Mouse (Mus musculus) CH12.LX (cell line): ENCODE data around the gene Shisa2. TPM values are rescaled to one million over a fixed set of nuclear protein-coding genes. Genes with fewer than 3 reads are reported as not detected.
A peak's percentile ranks its signal among the peaks of the same experiment; 100 is the strongest.

Experiments
- DNase-seq: peaks from one replicate; pipeline ENCODE4 v3.0.0-alpha.2; 2013; ENCODE audit errors: extremely low read depth
- H3K27ac ChIP-seq: 2 replicates; pipeline ENCODE4 v1.5.1; 2012; ENCODE audit warnings: low read depth, mild to moderate bottlenecking, control low read depth, moderate library complexity; ENCODE audit not compliant: insufficient read depth
- H3K27me3 ChIP-seq: replicated peaks from 2 replicates; pipeline ENCODE3; 2012; ENCODE audit warnings: inconsistent platforms
- H3K36me3 ChIP-seq, 2 experiments: replicated peaks in 1 of 2; 2 replicates each; pipeline versions ENCODE3 to v1.6.1; 2012; ENCODE audit warnings: inconsistent platforms in 1 of 2, low read length in 1 of 2, mild to moderate bottlenecking in 1 of 2, mixed read lengths in 1 of 2, moderate library complexity in 1 of 2; ENCODE audit not compliant: control insufficient read depth in 1 of 2, insufficient read depth in 1 of 2
- H3K4me1 ChIP-seq, 2 experiments: 2 replicates each; pipeline ENCODE4 v1.6.1; 2012; ENCODE audit warnings: inconsistent platforms in 1 of 2, moderate library complexity in 1 of 2; ENCODE audit not compliant: insufficient read depth in 2 of 2, control insufficient read depth in 1 of 2
- H3K4me2 ChIP-seq: 2 replicates; pipeline ENCODE4 v1.6.1; 2012; ENCODE audit warnings: low read depth, mild to moderate bottlenecking, control low read depth; ENCODE audit not compliant: poor library complexity, insufficient read depth, severe bottlenecking
- H3K4me3 ChIP-seq, 3 experiments: fragments of 150-350 bp in 1 of 3; sonication (generic) in 1 of 3; replicated peaks in 1 of 3; 2 replicates each; pipeline versions ENCODE3 to v1.5.1; 2011 to 2012; ENCODE audit warnings: low read depth in 2 of 3, low read length in 2 of 3, mild to moderate bottlenecking in 2 of 3, moderate library complexity in 2 of 3, control low read depth in 1 of 3, improper control_type of control experiment in 1 of 3, inconsistent platforms in 1 of 3, mixed read lengths in 1 of 3; ENCODE audit not compliant: poor library complexity in 1 of 3
- H3K79me2 ChIP-seq: replicated peaks from 2 replicates; pipeline ENCODE4 v1.6.1; 2012; ENCODE audit warnings: mild to moderate bottlenecking, moderate library complexity; ENCODE audit not compliant: control insufficient read depth, poor library complexity, insufficient read depth, severe bottlenecking; ENCODE audit errors: extremely low read depth
- H3K9ac ChIP-seq: 2 replicates; pipeline ENCODE4 v1.6.1; 2012; ENCODE audit warnings: low read depth, mild to moderate bottlenecking, control low read depth, moderate library complexity; ENCODE audit not compliant: insufficient read depth
- H3K9me3 ChIP-seq: replicated peaks from 2 replicates; pipeline ENCODE3; 2012; ENCODE audit warnings: low read length, inconsistent platforms, mixed read lengths
- E2F4 ChIP-seq: IDR thresholded peaks from 2 replicates; pipeline ENCODE4 v1.6.1; 2011; ENCODE audit warnings: low read depth, low read length, improper control_type of control experiment; ENCODE audit not compliant: insufficient replicate concordance
- ELF1 ChIP-seq: IDR thresholded peaks from 2 replicates; pipeline ENCODE4 v1.6.1; 2014; ENCODE audit warnings: low read depth, mild to moderate bottlenecking, inconsistent platforms, low read length, improper control_type of control experiment
- EP300 ChIP-seq: IDR thresholded peaks from 2 replicates; pipeline ENCODE4 v1.6.1; 2011; ENCODE audit warnings: low read length, improper control_type of control experiment
- GABPA ChIP-seq: IDR thresholded peaks from 2 replicates; pipeline ENCODE4 v1.6.1; 2012; ENCODE audit warnings: low read depth, low read length, improper control_type of control experiment, inconsistent platforms; ENCODE audit not compliant: insufficient replicate concordance
- HCFC1 ChIP-seq: IDR thresholded peaks from 2 replicates; pipeline ENCODE4 v1.6.1; 2012; ENCODE audit warnings: low read depth, mild to moderate bottlenecking, inconsistent platforms, low read length, improper control_type of control experiment
- JUN ChIP-seq: IDR thresholded peaks from 2 replicates; pipeline ENCODE4 v1.6.1; 2011; ENCODE audit warnings: low read depth, mild to moderate bottlenecking, low read length, improper control_type of control experiment, moderate library complexity; ENCODE audit not compliant: insufficient read depth
- JUND ChIP-seq: conservative IDR thresholded peaks from 2 replicates; pipeline ENCODE4 v1.6.1; 2011; ENCODE audit warnings: low read depth, low read length, improper control_type of control experiment
- KAT2A ChIP-seq: IDR thresholded peaks from 2 replicates; pipeline ENCODE4 v1.6.1; 2012; ENCODE audit warnings: low read length, improper control_type of control experiment, inconsistent platforms; ENCODE audit not compliant: insufficient replicate concordance
- MAFK ChIP-seq: IDR thresholded peaks from 2 replicates; pipeline ENCODE4 v1.6.1; 2011; ENCODE audit warnings: low read length, improper control_type of control experiment; ENCODE audit not compliant: insufficient replicate concordance
- MAX ChIP-seq: IDR thresholded peaks from 2 replicates; pipeline ENCODE4 v1.6.1; 2011; ENCODE audit warnings: low read length, improper control_type of control experiment
- MAZ ChIP-seq: IDR thresholded peaks from 2 replicates; pipeline ENCODE4 v1.6.1; 2012; ENCODE audit warnings: low read depth, mild to moderate bottlenecking, inconsistent platforms, low read length, improper control_type of control experiment, moderate library complexity
- MEF2A ChIP-seq: IDR thresholded peaks from 2 replicates; pipeline ENCODE4 v1.6.1; 2014; ENCODE audit warnings: low read depth, mild to moderate bottlenecking, inconsistent platforms, low read length, improper control_type of control experiment, borderline replicate concordance
- PAX5 ChIP-seq: IDR thresholded peaks from 2 replicates; pipeline ENCODE4 v1.6.1; 2012; ENCODE audit warnings: low read length, inconsistent platforms, mixed read lengths
- POLR2A ChIP-seq: IDR thresholded peaks from 2 replicates; pipeline ENCODE4 v1.6.1; 2011; ENCODE audit warnings: low read depth, mild to moderate bottlenecking, improper control_type of control experiment, low read length
- RCOR1 ChIP-seq: conservative IDR thresholded peaks from 2 replicates; pipeline ENCODE4 v1.6.1; 2012; ENCODE audit warnings: low read depth, mild to moderate bottlenecking, inconsistent platforms, low read length, improper control_type of control experiment
- SMC3 ChIP-seq: IDR thresholded peaks from 2 replicates; pipeline ENCODE4 v1.6.1; 2011; ENCODE audit warnings: low read depth, low read length, improper control_type of control experiment
- ZC3H11A ChIP-seq: IDR thresholded peaks from 2 replicates; pipeline ENCODE4 v1.6.1; 2012; ENCODE audit warnings: low read depth, mild to moderate bottlenecking, inconsistent platforms, low read length, improper control_type of control experiment
- ZMIZ1 ChIP-seq: IDR thresholded peaks from 2 replicates; pipeline ENCODE4 v1.6.1; 2012; ENCODE audit warnings: low read depth, mild to moderate bottlenecking, inconsistent platforms, low read length, improper control_type of control experiment
- ZNF384 ChIP-seq: IDR thresholded peaks from 2 replicates; pipeline ENCODE4 v1.6.1; 2012; ENCODE audit warnings: low read depth, low read length, improper control_type of control experiment, inconsistent platforms
- dilution Hi-C: fragments of 300-500 bp; cut with MboI; formaldehyde crosslinking; loops from 2 replicates; pipeline ENCODE4 v1.14.3; 2020; ENCODE audit warnings: low sequenced_read_pairs; ENCODE audit not compliant: extremely low pct_unique_long_range_greater_than_20kb, extremely low pct_ligation_motif_present
- in situ Hi-C: fragments of 300-500 bp; cut with MboI; formaldehyde crosslinking; loops from 3 replicates; pipeline ENCODE4 v1.14.3; 2019; ENCODE audit warnings: low sequenced_read_pairs, low pct_ligation_motif_present, low pct_unique_long_range_greater_than_20kb, mixed read lengths
- polyA plus RNA-seq: library from polyadenylated mRNA; unstranded; fragments of >175 nt; gene quantifications from 2 replicates; pipeline ENCODE4 v1.2.1, GENCODE M21; 2012; ENCODE audit warnings: low read depth; ENCODE audit not compliant: insufficient read length
- total RNA-seq, 2 experiments: library from RNA; depleted of rRNA; stranded (reverse); fragments of 300-350 nt in 1 of 2; fragments of >200 nt in 1 of 2; gene quantifications; 2 replicates each; pipeline ENCODE4 v1.2.3; 2012 to 2014

Gene Shisa2
- total and polyA plus RNA-seq, 3 experiments: 0.08 to 0.36 (median 0.21) TPM

GRCm38 (mm10) chr14:59597398-59598259, 27.5 kb upstream of the Shisa2 start, which contains the start of gene Cdadc1 (continued):
- TF ChIP-seq ZC3H11A (no peak), JUND (no peak; the same call in 1 of the 2 replicates), POLR2A (peak; percentile 72), ZNF384 (no peak; the same call in 1 of the 2 replicates), MEF2A (peak; percentile 46; the same call in 1 of the 2 replicates), GABPA (peak; percentile 70), KAT2A (peak; percentile 80; the same call in 1 of the 2 replicates), PAX5 (no peak), SMC3 (no peak), MAX (peak; percentile 55; the same call in 1 of the 2 replicates), HCFC1 (peak; percentile 93), MAZ (peak; percentile 99), E2F4 (no peak), RCOR1 (peak; percentile 60; the same call in 1 of the 2 replicates), JUN (no peak), ELF1 (peak; percentile 93)

GRCm38 (mm10) chr14:59598260-59598627, 26.9 kb upstream of the Shisa2 start:
- Histone ChIP-seq H3K27me3 (no peaks in the 10 kb centered on the region), H3K27ac (peak overlapping the region; percentile 71), H3K36me3 (peaks cover 3 to 11% of the 10 kb centered on the region in 2 experiments), H3K4me3 (peak overlapping the region; percentile 86 to 99 (median 91)), H3K79me2 (peaks cover 24% of the 10 kb centered on the region), H3K9ac (peak overlapping the region; percentile 69), H3K9me3 (no peaks in the 10 kb centered on the region), H3K4me2 (peak overlapping the region; percentile 97), H3K4me1 (peaks cover 0 to 33% of the 10 kb centered on the region in 2 experiments; a peak in 3 of 4 replicates)
- TF ChIP-seq ZMIZ1: no peak
- 0 out of 2 replicates have a peak, but pooled peaks have one; percentile 36 for TF ChIP-seq RCOR1
- no peak for TF ChIP-seq MAFK
- TF ChIP-seq EP300: 0 out of 2 replicates have a peak, but pooled peaks have one; percentile 32
- in situ Hi-C loops (no loop called here), dilution Hi-C loops (no loop called here)
- DNase-seq: no peak
